Mouse (Mus musculus): ENCODE data around the gene Tmem184b. TPM values are rescaled to one million over a fixed set of nuclear protein-coding genes. Genes with fewer than 3 reads are reported as not detected.

Gene Tmem184b
- total RNA-seq, 2 experiments from 2014 or later: 6.4 to 30.2 TPM

GRCm38 (mm10) chr15:79322991-79323790, 80.2 kb downstream of the Tmem184b start:
- peak; percentile 60 for ATAC-seq (replicated peaks; ENCODE audit: poor library complexity, severe bottlenecking)

- no peak for ATAC-seq (replicated peaks; ENCODE audit: poor library complexity, severe bottlenecking)
Observed at GRCm38 (mm10) chr15:79322281-79322990, 80.9 kb downstream of the Tmem184b start.

- no peak for ATAC-seq (replicated peaks; ENCODE audit: poor library complexity, severe bottlenecking)
Observed at GRCm38 (mm10) chr15:79321733-79322190, 81.6 kb downstream of the Tmem184b start.

GRCm38 (mm10) chr15:79313848-79314369, 89.5 kb downstream of the Tmem184b start:
- ATAC-seq (replicated peaks; ENCODE audit: poor library complexity, severe bottlenecking): no peak

Other genes with a start within 250 kb of the Tmem184b start
- not detected in 2 replicates for gene Sox10, start 238.3 kb downstream of the Tmem184b start, total RNA-seq (2014; fragmentation: Nextera tagmentation)
- not detected in 2 replicates for gene Sox10, start 238.3 kb downstream of the Tmem184b start, total RNA-seq (2017)
- 7.8 and 11.3 TPM in 2 replicates for gene Pick1, start 174.4 kb downstream of the Tmem184b start, total RNA-seq (2014; fragmentation: Nextera tagmentation)
- gene Pick1, start 174.4 kb downstream of the Tmem184b start, total RNA-seq (2017): 5.3 and 8.4 TPM in 2 replicates
- 0.83 TPM in 1 of 2 replicates, not detected in the other for gene Gm49486, start 174.2 kb downstream of the Tmem184b start, total RNA-seq (2014; fragmentation: Nextera tagmentation)
- 0.52 TPM in 1 of 2 replicates, not detected in the other for gene Gm49486, start 174.2 kb downstream of the Tmem184b start, total RNA-seq (2017)
- not detected in 2 replicates for gene Slc16a8, start 148.8 kb downstream of the Tmem184b start, total RNA-seq (2014; fragmentation: Nextera tagmentation)
- not detected in 2 replicates for gene Slc16a8, start 148.8 kb downstream of the Tmem184b start, total RNA-seq (2017)
- gene Baiap2l2, start 118.0 kb downstream of the Tmem184b start, total RNA-seq (2014; fragmentation: Nextera tagmentation): not detected in 2 replicates
- not detected in 2 replicates for gene Baiap2l2, start 118.0 kb downstream of the Tmem184b start, total RNA-seq (2017)
- gene Pla2g6, start 75.2 kb downstream of the Tmem184b start, total RNA-seq (2014; fragmentation: Nextera tagmentation): 15.3 and 20.4 TPM in 2 replicates
- 9.2 and 13.0 TPM in 2 replicates for gene Pla2g6, start 75.2 kb downstream of the Tmem184b start, total RNA-seq (2017)
- gene Maff, start 56.9 kb downstream of the Tmem184b start, total RNA-seq (2014; fragmentation: Nextera tagmentation): 0.41 TPM in 1 of 2 replicates, not detected in the other
- 2.8 TPM in 2 replicates for gene Maff, start 56.9 kb downstream of the Tmem184b start, total RNA-seq (2017)
- 63.6 and 79.1 TPM in 2 replicates for gene Csnk1e, start 52.0 kb upstream of the Tmem184b start, total RNA-seq (2014; fragmentation: Nextera tagmentation)
- gene Csnk1e, start 52.0 kb upstream of the Tmem184b start, total RNA-seq (2017): 31.3 and 31.6 TPM in 2 replicates
- not detected in 2 replicates for gene Kcnj4, start 101.7 kb upstream of the Tmem184b start, total RNA-seq (2014; fragmentation: Nextera tagmentation)
- not detected in 2 replicates for gene Kcnj4, start 101.7 kb upstream of the Tmem184b start, total RNA-seq (2017)
- gene Kdelr3, start 112.8 kb upstream of the Tmem184b start, total RNA-seq (2014; fragmentation: Nextera tagmentation): 0.38 TPM in 1 of 2 replicates, not detected in the other
- gene Kdelr3, start 112.8 kb upstream of the Tmem184b start, total RNA-seq (2017): 0.56 TPM in 1 of 2 replicates, not detected in the other
- gene Ddx17, start 143.2 kb upstream of the Tmem184b start, total RNA-seq (2014; fragmentation: Nextera tagmentation): 159 and 203 TPM in 2 replicates
- 124 and 142 TPM in 2 replicates for gene Ddx17, start 143.2 kb upstream of the Tmem184b start, total RNA-seq (2017)
- gene Dmc1, start 201.5 kb upstream of the Tmem184b start, total RNA-seq (2014; fragmentation: Nextera tagmentation): 2.1 and 5.4 TPM in 2 replicates
- gene Dmc1, start 201.5 kb upstream of the Tmem184b start, total RNA-seq (2017): 4.8 and 4.9 TPM in 2 replicates

Data from granulocyte monocyte progenitor cell, adult 5-6 weeks (primary cell).